Mouse (Mus musculus): ENCODE data around the gene Rpusd3.

GRCm38 (mm10) chr6:113423000-113423399 lies 3.9 kb upstream of the Rpusd3 start:
- TF ChIP-seq CTCF (IDR thresholded peaks at IDR 0.05 in 2 of 3, conservative IDR thresholded peaks at IDR 0.05 in 1 of 3; ENCODE audit: control insufficient read depth in 1 of 3, insufficient read depth in 1 of 3, low read depth in 2 of 3, low read length in 3 of 3, poor library complexity in 1 of 3, severe bottlenecking in 1 of 3): no peak
- no peak for TF ChIP-seq CHD2 (IDR thresholded peaks at IDR 0.05; ENCODE audit: low read length)
- no peak for TF ChIP-seq POLR2A (IDR thresholded peaks at IDR 0.05; ENCODE audit: control insufficient read depth in 1 of 2, insufficient read depth in 1 of 2, low read depth in 1 of 2, low read length in 2 of 2, poor library complexity in 1 of 2)
- TF ChIP-seq TCF12 (IDR thresholded peaks at IDR 0.05; ENCODE audit: low read depth, low read length): peak; percentile 84
- TF ChIP-seq MXI1 (IDR thresholded peaks at IDR 0.05; ENCODE audit: low read depth, low read length): peak; percentile 53; the same call in 1 of the 2 replicates
- 0 out of 2 replicates have a peak, but pooled peaks have one; percentile 40 for TF ChIP-seq HCFC1 (IDR thresholded peaks at IDR 0.05; ENCODE audit: low read depth, low read length)
- no peak for TF ChIP-seq ZC3H11A (IDR thresholded peaks at IDR 0.05; ENCODE audit: low read depth, low read length)

Measured in MEL (cell line).